Mouse (Mus musculus): ENCODE results near the gene Tnfsf13. TPM values are rescaled to one million over a fixed set of nuclear protein-coding genes. Genes with fewer than 3 reads are reported as not detected.

Tnfsf13 gene
- total RNA-seq, 2 experiments from 2014 or later, result 1.6 to 2.1 TPM

DNA sequence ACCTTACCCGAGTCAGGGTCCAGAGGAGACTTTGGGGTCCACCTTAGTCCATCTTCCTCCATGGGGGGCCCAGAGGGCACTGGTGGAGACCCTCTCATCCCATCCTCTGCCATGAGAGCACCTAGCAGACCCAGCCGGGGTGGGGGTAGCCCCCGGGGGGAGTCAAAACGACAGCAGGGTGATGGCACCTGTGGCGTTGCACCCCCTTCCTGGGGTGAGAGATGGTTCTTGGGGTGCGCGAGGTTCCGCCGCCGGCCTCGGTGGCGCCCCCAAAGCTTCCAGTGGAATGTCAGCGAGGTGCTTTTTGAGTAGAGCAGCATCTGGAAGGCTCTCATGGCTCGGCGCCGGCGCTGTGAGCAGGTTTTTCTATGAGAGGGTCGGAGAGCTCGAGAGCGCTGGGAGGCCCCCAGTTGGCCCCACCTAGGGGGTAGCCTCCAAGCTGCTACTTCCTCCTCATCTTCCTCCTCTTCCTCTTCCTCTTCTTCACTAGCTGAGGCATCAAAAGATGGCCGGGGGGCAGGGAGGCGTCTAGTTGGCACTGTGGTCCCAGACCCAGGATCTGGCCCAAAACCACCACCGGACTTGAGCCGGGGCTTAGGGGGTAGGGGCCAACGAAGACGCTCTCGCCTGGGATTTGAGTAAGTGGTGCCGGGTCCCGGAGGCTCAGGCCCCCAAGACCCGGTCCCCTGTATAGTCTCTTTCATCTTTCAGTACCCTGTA, 5.3 kb downstream of the Tnfsf13 start:
- DNase-seq, result no peak

DNA sequence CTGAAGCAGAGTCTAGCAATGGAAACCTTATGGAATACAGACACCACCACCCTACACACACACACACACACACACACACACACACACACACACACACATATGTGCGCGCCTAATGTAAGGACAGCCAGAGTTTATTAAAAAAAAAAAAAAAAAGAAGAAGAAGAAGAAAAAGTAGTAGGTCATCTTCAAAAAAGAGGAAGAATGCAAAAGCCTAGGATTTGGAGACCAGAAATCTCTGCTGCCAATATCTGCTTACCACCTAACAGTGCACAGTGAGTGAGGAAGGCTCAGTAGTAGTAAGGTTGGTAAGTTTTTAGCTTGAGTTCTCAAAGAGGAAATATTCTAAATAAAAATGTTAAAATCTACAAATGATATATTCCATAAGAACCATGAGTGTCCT, 6.4 kb downstream of the Tnfsf13 start:
- no peak for DNase-seq

DNA sequence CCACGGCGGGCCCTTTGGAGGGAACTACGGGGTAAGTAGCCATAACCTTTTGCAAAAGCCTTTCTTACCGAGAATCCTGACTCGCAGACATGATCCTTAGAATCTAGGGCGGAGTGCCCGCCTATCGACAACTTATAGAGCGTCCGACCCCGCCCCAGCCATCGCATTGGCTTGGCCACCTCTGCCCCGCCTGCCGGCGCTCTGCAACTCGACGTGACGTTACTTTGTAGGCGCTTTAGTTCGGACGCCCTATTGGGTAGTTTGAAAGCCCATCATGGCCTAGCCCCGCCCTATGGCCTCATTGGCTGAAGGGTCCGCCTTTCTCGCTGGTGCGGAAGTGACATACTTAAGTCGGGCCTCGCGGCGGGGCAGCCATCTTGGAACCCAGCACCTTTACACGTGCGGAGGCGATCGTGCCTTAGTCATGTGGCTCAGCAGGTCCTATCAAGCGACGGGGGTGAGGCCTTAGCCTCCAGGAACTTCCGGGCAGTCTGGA, 13.3 kb downstream of the Tnfsf13 start, which contains the start of gene Eif4a1:
Gene Eif4a1 (minus strand): TSS at position 213 of the 496 bp plus-strand sequence.
- peak; percentile 97 for DNase-seq

DNA sequence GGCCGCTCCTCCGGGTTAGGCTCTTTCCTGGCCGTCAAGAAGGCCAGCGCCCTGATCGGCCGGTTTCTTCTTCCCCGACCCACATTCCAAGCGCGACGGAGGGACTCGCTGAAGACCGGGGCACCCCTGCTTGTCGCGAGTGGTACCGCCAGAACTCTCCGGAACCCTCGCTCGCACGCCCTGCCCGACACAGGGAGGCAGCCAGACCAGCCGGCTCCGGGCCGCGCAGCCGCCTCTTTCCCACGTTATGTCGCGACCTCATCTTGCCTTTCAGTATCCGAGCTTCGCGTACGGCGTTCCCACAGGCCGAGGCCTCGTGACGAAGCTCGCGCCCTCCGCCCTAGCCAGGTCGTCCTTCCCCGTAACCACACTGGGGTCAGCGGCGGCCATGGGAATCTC, 13.9 kb downstream of the Tnfsf13 start:
- DNase-seq, result no peak

DNA sequence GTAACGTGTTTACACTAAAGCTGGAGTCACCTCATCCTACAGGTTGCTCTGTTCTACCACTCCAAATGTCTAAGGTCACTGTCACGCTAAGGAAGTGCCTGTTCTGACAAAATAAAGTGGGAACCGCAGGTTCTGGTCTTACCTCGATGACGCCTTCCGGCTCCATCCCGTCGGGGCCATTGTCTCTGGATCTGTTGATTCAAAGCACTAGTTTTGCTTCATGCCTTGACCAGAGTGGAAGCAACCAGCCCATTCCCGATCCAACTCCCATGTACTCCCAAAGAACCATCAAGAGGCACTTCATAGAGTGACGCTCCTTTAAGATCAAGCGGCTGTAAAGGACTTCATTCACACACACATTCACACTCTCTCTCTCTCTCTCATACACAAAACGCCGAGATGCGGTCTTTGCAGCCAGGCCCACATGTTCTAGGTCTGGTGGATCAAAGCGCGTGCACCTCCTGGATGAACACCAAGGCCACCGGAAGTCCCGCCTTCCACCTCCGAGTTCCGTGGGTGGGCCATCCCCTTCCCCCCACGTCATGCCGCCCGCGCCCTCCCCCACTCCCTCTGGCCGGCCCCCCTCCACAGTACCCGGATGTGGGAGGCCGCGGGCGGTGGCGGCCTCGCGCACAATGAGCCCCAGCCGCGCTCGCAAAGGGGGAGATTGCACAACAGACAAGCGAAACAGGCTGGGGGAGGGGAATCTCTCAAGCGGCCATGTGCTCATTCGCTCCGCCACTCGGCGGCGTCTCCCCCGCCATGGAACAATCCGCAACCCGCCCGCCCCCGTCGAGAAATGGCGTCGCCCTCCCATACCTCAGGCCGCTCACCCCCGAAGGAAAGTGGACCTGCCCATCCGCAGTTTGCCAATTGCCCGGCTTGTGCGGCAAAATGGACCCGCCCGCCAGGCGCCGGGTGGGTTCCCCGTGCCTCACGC, 14.5 kb downstream of the Tnfsf13 start:
- DNase-seq, result peak; percentile 97

DNA sequence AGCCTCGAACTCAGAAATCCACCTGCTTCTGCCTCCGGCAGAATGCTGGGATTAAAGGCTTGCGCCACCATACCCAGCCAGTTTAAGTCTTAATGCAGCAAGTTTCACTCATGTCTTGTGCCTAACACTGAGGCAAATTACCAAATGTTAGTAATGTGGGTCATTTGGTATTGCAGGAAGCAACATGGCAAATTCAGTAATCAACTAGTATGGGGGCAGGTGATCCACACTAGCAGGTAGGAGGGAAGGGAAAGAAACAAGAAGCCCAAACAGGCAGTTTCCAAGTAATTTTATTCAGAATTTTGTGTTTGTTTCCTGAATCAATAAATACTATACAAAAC, 18.9 kb downstream of the Tnfsf13 start:
- no peak for DNase-seq

DNA sequence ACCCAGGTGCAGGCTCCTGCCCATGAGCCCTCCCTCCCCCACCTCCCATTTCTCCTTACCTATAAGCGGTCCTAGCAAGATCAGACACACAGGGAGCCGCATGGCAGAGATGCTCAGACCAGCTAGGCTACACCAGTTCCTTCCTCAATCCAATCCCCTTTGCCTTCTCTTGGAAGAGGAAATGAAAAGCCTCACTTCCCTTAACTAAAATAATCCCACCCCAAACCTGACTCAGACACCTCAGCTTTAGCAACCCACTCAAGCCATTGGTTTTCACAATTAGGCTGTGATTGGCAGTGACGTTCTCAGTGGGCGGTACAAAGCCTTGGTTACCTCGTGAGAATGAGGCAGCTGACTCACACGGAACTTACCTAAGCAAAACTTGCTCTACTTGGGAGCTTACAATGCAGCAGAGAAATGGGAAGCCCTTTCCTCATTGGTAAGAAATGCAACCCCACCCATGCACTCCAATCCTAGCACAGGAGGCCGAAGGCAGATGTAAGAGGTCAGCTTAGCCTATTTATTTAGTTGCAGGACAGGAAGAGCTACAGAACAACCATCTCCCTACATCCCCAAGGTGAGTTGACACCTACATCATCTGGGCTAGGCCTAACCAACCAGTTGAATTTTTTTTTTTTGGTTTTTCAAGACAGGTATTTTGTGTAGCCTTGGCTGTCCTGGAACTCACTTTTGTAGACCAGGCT, 19.5 kb downstream of the Tnfsf13 start, which contains the start of gene Cd68:
Gene Cd68 (minus strand): TSS at position 193 of the 704 bp plus-strand sequence.
- no peak for DNase-seq

DNA sequence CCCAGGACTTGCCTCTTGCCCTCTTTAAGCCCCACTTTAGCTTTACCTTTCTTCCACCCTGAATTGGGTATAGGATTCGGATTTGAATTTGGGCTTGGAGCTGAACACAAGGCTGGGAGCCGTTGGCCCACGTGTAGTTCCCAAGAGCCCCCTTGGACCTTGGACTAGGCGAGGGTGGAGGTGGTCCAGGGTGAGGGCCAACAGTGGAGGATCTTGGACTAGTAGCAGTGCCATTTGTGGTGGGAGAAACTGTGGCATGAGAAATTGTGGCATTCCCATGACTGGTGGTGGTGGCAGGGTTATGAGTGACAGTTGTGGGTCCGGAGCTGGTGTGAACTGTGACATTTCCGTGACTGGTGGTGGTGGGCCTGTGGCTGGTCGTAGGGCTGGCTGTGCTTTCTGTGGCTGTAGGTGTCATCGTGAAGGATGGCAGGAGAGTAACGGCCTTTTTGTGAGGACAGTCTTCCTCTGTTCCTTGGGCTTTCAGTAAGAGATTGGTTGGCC, 20.1 kb downstream of the Tnfsf13 start:
- DNase-seq, result no peak

DNA sequence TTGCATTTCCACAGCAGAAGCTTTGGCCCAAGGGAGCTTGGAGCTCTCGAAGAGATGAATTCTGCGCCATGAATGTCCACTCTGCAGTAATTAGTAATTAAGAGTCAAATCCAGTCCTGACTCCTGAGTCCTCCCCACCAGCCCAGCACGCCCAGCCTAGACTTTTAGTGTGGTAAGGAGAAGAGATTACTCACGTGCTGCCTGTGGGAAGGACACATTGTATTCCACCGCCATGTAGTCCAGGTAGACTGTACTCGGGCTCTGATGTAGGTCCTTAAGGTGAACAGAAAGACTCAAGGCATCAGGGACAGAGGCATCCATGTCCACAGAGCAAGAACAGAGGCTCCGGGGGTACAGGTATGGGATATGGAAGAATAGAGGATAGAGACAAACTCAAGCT, 20.7 kb downstream of the Tnfsf13 start:
- DNase-seq, result no peak

DNA sequence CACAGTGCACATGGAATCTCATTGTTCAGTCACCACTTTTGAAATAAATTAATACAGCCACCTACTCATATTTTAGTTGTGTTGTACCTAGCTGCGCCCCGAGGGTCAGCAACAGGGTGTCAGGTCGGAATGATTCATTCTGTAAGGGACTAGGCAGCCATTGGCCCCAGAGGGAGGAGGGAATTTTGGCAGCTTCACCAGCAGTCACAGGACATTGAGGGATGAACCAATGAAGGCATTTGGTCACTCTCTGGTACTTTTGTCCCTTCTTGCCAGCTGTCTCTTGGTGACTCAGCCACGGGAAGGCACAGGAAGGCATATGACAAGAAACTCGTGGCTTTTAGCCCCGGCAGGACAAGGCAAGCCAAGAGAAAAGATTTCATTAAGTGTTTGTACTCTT, 21.8 kb downstream of the Tnfsf13 start:
- DNase-seq, result no peak

DNA sequence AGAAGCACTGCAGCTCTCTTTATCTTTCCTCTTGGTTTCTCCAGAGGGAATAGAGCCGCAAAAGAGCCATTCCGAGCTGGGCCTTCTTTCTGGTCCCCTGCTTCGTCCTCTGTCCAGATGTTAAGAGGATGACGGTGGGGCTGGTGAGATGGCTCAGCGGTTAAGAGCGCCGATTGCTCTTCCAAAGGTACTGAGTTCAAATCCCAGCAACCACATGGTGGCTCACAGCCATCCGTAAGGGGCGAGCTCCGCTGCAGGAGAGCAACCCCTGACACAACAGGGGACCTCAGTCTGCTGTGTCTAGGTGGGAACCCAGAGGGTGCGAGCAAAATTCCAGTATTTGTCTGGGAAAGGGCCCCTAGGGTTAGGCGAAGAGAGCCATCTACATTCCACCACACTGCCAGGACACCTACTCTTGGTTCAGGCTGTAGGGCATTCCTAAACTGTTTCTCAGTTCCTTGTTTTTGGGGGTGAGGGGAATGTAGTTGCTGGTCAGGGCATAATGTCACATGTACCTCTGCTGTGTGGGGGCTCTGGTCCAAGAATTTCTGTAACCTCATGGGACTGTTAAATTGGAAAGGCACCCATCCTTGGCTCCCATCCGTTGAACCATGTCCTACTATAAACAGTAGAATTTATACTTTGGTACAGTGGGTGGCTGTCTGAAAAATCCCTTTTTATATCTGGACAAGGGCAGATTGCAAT, 22.5 kb downstream of the Tnfsf13 start:
- DNase-seq, result no peak

DNA sequence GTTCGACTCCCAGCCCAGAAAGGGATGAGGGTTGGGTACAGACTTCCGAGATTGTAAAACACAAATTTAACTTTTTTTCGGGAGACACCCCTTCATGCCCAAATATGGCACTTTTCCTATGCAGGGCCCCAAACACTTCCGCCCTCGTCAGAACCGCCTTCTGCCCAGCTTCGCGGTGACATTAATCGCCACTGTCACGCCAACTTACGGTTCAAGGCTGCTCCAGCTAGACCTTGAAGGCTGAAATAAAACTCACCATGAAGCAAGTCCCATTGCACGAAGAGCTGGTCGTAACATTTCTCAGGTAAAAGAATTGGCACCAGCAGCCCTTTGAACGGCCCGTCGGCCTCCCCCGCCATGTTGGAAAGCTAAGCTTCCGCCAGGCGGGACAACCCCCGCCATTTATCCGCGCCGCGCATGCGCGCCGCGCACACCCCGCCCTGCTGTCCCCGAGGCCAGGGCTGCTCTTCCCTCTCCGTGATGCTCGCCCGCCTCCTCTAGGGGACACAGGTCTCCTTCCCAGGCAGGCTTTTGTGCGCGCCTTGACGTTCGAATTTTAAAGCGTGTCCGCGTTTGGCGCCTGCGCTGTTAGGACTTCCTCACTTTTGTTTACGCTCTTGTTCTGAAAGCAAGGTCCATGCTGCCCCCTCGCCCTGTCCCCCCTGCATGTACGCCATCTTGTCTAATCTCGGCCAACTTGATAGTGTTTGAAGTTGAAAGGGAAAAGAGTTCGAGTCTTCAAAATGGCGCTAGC, 23.2 kb downstream of the Tnfsf13 start, which contains the start of gene Mpdu1:
Gene Mpdu1 (minus strand): TSS at position 430 of the 754 bp plus-strand sequence.
- peak; percentile 89 for DNase-seq

DNA sequence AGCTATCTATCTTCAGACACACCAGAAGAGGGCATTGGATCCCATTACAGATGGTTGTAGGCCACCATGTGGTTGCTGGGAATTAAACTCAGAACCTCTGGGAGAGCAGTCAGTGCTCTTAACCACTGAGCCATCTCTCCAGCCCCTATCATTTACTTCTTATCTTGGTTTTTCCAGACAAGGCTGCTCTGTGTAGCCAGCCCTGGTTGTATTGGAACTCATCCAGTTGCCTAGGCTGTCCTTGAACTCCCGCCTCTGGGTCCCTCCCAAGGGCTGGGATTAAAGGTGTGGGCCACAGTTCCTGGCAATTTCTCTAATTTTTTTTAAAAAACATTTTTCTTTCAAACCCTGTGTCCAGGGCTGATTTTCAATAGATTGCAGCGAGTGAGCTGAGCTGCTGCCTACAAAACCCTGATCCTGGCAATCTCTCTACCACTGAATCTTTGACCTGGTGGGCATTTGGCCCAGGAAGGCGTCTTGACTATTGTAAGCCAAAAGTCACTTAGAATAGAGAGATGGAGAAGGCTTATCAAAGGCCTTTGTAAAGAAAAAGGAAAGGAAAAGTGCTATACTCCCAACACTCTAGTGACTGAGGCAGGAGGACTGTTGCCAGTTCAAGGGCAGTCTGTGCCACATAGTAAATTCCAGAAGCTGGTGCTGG, 24.2 kb downstream of the Tnfsf13 start:
- no peak for DNase-seq

DNA sequence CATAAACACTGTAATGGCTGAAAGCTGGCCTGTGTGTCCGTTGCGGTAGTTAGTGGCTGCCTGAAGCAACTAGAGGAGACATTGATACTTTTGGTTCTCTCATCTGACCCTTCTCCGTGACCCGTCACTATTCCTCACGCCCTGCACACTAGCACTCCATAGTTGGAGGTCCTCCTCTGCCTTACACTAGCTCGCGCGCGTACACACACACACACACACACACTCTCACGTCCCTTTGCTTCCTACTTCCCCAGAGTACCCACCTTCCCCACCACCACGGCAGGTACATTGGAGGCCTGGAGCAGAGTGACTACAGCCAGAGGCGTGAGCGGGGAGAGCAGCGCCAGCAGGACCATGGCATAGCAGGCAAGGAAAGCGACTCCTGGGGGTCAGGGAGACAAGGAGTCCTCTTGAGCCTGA, 28.1 kb downstream of the Tnfsf13 start:
- DNase-seq, result no peak

DNA sequence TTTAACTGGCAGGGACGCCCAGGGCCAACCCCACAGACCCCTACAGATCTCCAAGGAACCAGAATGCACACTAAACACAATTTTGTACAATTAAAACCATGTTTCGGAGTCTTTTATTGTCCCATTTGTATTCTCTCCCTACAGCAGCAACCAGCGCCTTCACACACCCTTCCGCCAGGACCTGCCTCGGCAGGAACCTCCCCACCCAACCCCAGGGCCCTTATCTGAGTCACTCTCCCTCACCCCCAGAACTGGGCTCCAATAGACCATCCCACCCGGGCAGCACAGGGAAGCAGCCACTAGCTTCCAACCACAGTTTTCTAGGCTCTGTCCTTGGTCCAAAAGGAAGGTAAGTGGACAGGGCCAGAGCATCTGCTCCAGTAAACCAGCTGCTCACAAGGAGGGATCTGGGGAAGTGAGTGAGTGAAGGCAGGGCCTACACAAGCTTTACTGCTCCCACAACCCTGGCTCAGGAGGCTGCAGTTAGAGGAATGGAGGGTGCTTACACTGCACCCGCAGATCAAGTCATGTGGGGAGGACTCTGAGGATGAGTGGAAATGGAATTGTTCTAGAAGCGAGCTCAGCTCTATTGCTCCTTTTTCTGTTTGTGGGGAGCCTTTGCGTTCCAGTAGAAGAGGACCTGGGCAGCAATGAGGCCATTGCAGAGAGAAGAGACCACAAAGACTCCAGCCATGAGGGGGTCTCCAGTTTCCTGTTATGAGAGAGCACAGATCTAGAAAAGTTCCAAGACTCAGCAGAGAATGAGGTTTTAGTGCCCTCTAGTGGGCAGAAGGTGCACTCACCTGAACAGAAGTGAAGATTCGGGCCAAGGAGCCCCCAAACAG, 28.7 kb downstream of the Tnfsf13 start:
- no peak for DNase-seq

DNA sequence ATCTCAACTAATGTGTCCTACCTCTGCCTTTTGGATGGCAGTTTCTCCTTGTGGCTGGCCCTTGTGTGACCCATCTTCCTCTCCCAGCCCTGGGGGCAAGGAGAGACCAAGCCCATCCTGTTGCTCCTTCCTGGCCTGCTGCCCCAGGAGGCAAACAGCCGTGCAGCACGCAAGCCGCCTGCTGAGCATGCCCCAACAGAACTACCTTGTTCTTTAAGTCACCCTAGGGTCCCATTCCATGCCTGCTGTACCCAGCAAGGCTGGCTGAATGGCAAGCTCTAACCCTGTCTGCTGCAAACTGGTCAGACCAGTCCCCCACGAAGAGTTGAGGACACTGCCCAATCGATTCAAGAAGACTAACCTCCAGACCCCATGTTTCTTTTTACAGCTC, 29.5 kb downstream of the Tnfsf13 start:
- DNase-seq, result no peak

DNA sequence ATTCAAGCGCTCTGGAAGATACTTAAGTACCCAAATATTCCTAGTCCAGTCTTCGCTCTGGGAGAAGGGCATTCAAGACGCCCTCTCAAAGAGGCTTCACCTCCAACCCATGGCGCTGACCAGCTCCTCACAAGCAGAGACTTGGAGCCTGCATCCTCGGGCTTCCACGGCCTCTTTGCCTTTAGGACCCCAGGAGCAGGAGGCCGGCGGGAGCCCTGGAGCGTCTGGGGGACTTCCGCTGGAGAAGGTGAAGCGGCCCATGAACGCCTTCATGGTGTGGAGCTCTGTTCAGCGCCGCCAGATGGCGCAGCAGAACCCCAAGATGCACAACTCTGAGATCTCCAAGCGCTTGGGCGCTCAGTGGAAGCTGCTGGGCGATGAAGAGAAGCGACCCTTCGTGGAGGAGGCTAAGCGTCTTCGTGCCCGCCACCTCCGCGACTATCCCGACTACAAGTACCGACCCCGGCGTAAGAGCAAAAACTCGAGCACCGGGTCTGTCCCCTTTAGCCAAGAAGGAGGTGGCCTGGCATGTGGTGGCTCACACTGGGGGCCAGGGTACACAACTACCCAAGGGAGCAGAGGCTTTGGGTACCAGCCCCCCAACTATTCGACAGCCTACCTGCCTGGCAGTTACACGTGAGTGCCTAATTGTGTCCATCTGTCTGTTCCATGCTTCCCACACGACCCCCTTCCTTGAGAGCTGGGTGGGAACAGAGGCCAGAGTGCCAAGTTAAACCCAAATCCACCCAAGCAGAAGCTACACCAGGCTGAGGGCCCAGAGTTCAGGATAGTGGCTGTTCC, 30.1 kb downstream of the Tnfsf13 start, which contains the start of gene Sox15:
Gene Sox15 (plus strand): TSS at position 51 of the 801 bp plus-strand sequence.
- DNase-seq, result peak; percentile 73

DNA sequence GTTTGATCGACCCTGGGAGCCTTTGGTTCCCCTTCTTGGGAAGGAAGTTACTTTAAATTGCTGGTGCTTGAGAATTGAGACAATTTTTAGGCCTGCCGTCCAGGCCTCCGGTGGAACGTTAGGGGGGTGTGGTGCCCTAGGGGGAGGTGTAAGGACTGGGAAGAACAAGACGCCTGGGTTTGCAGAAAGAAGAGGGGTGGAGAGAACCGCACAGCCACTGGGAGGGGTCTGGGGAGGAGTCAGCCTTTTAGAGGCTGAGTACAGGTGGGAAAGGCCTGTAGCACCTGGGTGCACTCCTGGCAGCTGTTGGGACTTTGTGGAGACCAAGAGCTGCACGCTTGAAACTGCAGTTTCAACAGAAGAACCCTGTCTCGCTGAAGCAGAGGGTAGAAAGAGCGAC, 30.8 kb downstream of the Tnfsf13 start:
- no peak for DNase-seq

Measured in gastrocnemius, postnatal 10 days (tissue).